Mouse (Mus musculus) testis, postnatal 10 days (tissue): ENCODE measurements around the gene Nhlrc2.

Source experiments
- DNase-seq: peaks from one replicate; pipeline ENCODE4 v3.0.0; 2021; ENCODE audit warnings: low spot score

The Nhlrc2 gene

GRCm38 (mm10) chr19:56627881-56628472 lies 79.9 kb downstream of the Nhlrc2 start:
- DNase-seq, result no peak

DNA sequence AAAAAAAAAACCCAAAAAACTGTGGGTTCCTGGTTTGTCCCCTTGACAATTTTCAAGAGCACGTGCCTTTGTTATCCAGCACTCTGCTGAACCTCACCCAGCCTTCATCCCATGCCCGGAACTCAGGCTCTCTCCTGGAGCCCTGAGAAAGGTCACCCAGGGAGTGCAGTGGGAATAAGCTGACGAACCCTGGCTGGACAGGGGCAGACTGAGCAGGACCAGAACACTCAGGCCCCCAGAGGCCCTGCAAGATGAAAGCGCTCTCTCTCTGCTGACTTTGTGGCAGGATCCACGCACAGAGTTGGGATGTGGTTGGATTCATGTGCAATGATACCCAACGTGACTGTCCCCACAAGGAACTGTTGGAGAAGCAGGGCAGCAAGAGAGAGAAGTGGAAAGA lies 81.6 kb downstream of the Nhlrc2 start:
- DNase-seq, result no peak

DNA sequence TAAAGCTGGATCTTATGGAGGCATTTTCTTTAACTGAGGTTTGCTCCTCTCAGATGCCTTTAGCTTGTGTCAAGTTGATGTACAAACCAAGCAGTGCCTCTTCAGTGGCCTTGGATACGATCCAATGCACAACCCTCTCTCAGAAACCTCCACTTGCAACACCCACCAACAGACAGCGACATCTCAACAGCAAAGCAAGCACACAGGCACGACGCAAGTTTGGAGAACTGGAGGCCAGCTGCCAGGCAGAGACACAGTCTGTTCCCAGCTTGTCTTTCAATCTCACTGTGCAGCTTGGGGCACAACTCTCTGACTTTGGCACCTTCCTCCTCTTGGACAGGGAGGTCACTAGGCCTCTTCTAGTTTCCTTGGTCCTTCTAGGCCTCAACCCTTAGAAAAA lies 83.0 kb downstream of the Nhlrc2 start:
- DNase-seq, result no peak

DNA sequence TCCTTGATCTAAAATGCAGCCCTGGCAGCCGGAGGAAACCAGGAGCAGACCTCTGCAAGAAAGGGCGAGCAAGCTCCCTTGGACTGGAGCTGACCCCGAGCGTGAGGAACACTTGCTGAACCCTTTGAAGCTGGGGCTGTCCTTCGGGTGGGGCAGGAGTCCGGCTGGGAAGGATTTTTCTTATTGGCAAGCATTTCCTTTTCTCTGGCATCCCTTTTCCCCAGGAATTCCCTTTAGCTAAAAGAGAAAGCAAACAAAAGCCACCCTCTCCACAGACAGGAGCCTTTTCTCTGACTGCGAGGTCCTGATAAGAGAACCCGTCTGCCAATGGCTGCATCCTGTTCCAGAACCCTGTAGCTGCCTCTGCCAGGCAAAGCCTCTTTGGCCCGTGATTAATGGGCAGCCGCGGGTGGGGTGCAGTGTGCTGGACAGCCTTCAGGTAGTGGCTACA lies 83.4 kb downstream of the Nhlrc2 start:
- DNase-seq, result no peak

DNA sequence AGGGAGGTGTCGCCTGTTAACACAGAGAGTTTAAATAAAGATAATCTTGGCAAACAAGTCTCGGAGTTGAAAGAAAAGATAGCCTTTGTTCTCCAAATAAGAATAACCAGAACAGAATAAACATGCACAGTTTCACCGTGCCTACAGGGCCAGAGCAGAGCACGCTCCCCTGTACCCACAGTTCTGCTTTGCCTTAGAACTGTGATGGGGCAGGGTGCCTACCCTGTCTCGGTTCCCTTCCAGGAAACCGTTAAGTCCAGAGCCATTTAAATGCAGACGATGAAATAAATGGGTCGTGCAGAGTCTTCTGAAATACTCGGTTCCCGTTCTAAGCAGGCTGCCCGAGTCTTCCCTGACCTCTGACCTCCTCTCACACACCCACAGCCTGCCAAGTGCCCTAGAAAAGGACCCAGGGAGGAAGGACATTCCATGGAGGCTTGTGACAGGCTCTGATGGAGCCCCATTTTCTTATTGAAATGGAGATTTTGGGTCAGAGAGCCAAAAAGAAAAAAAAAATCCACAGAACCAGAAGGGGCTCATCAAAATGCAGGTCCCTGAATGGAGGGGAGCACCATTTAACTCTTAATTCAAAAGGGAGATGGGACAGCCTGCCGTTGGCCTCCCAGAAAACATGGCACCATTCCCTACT lies 89.1 kb downstream of the Nhlrc2 start:
- no peak for DNase-seq

DNA sequence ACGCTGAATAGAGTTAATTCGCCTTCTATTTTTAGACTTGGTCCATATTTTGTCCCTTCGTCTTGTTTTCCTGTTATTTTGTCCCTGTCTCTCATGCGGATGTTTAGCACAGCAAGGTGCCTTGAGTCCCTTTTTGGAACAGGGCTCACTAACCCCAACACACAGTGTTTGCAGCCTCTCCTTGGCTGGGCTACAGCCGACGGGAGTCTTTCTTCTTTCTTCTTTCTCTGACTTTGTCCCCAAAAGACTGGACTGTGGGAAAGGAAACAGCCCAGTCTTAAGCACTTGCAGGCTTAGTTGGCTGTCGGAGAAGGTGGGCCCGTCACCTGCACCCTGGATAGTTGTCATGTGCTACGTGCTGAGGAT lies 89.6 kb downstream of the Nhlrc2 start:
- DNase-seq, result no peak

DNA sequence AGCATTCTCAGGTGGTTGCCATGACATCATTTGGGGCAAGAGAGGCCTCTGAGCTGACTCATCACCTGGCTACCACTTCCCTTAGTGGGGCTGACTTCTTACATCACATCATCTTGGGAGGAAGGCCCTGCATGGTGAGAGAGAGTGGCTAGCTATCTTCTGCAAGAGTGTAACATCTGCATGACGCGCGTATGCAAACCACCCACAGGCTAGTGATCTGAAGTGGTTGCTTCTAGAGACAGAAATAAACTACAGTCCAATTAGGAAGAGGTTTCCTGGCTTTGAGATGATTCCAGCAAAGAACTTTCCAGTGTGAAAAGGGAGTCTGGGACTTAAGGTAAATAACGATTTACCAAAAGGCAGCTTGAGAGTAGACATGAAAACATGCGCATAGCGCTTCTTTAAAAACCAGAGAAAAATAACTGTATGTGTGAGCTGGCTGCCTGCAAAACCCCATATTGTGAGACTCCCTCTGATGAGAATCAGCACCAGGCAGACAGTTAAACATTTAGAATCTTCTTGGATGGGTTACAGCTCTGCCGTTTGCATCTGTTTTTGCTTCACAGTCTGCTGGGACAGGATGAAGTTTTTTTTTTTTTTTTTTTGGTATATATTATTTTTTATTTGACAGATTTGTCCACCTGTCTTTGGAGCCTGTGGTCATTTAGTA lies 99.5 kb downstream of the Nhlrc2 start:
- DNase-seq, result no peak

GRCm38 (mm10) chr19:56651262-56651661 lies 103.2 kb downstream of the Nhlrc2 start:
- no peak for DNase-seq

DNA sequence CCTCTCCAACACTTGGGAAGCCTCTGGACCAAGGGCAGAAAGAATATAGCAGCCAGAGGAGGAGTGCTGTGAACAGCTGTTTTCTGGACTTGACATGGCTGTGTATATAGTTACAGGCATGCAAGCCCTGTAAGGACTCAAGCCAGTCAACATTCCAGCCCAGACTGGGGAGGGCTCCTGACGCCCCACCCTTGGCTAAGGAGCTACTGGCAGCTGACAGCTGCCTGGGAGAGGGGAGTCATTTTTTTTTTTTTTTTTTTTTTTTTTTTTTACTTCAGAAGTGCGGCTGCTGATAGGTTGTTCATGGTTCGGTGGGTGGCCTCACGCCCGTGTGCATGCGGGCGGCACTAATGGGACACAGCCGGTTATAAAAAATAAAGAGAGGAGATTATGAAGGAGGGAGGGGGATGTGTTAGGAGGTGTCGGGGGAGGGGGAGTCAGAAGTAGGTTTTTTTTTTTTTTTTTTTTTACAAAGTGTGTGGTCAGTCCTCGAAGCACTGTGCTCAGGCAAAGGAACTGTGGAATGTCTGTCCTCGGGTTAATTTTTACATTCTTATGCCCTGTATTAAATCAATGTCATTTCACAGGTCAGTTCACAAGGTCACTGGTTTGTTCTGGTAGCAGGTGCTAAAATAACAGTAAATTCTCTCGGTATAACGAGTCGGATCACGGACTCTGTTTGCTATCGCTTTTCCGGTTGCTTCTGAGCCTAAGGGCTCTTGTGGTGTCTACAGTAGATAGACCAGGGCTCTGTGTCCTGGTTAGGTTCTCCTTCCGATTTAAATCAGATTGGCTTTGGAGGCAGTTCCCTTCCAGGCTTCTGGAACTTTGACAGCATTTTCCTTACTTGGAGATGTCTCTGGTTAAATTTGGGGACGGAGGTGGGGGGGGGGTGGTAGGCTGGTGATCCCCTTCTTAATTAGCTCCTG lies 104.2 kb downstream of the Nhlrc2 start:
- DNase-seq, result no peak
